Mouse (Mus musculus): ENCODE data around the gene Opcml. TPM values are rescaled to one million over a fixed set of nuclear protein-coding genes. Genes with fewer than 3 reads are reported as not detected.

Gene Opcml
- polyA plus RNA-seq, 1 experiment from 2014 or later, result not detected

- WGBS (ENCODE audit: missing documents), result 82% methylated on average over 3 of the region's 3 CpGs
- Histone ChIP-seq H3K4me3 (ENCODE audit: inconsistent target) (no peak overlapping the region), H3K27ac (no peak overlapping the region), H3K79me2 (ENCODE audit: inconsistent target) (no peaks in the 10 kb centered on the region), H3K36me3 (ENCODE audit: inconsistent target) (no peaks in the 10 kb centered on the region)
These were observed 954.2 kb downstream of the Opcml start for GRCm38 (mm10) chr9:28744771-28745170.

- Histone ChIP-seq H3K36me3 (ENCODE audit: inconsistent target) (no peaks in the 10 kb centered on the region), H3K79me2 (ENCODE audit: inconsistent target) (no peaks in the 10 kb centered on the region), H3K27ac (no peak overlapping the region), H3K4me3 (ENCODE audit: inconsistent target) (no peak overlapping the region)
- 91% methylated on average over 2 of the region's 2 CpGs for WGBS (ENCODE audit: missing documents)
These were observed 958.3 kb downstream of the Opcml start for GRCm38 (mm10) chr9:28748902-28749301.

GRCm38 (mm10) chr9:28752908-28753307, 962.3 kb downstream of the Opcml start:
- H3K36me3 ChIP-seq (ENCODE audit: inconsistent target), result no peaks in the 10 kb centered on the region
- H3K27ac ChIP-seq, result no peak overlapping the region
- WGBS (ENCODE audit: missing documents), result 57% methylated on average over 5 of the region's 5 CpGs
- H3K4me3 ChIP-seq (ENCODE audit: inconsistent target), result no peak overlapping the region
- H3K79me2 ChIP-seq (ENCODE audit: inconsistent target), result no peaks in the 10 kb centered on the region

- WGBS (ENCODE audit: missing documents), result 80% methylated on average over 4 of the region's 4 CpGs
- Histone ChIP-seq H3K79me2 (ENCODE audit: inconsistent target) (no peaks in the 10 kb centered on the region), H3K4me3 (ENCODE audit: inconsistent target) (no peak overlapping the region), H3K36me3 (ENCODE audit: inconsistent target) (no peaks in the 10 kb centered on the region), H3K27ac (no peak overlapping the region)
These were observed 966.4 kb downstream of the Opcml start for GRCm38 (mm10) chr9:28756841-28757451.

GRCm38 (mm10) chr9:28761460-28761859, 970.9 kb downstream of the Opcml start:
- H3K79me2 ChIP-seq (ENCODE audit: inconsistent target), result no peaks in the 10 kb centered on the region

GRCm38 (mm10) chr9:28764149-28764548, 973.6 kb downstream of the Opcml start:
- WGBS (ENCODE audit: missing documents), result 92% methylated on average over 1 of the region's 1 CpGs
- no peaks in the 10 kb centered on the region for H3K36me3 ChIP-seq (ENCODE audit: inconsistent target)
- no peak overlapping the region for H3K4me3 ChIP-seq (ENCODE audit: inconsistent target)
- H3K27ac ChIP-seq, result no peak overlapping the region
- H3K79me2 ChIP-seq (ENCODE audit: inconsistent target), result no peaks in the 10 kb centered on the region

More at GRCm38 (mm10) chr9:28761460-28761859, 970.9 kb downstream of the Opcml start:
- no peak overlapping the region for H3K27ac ChIP-seq
- H3K4me3 ChIP-seq (ENCODE audit: inconsistent target), result no peak overlapping the region
- no peaks in the 10 kb centered on the region for H3K36me3 ChIP-seq (ENCODE audit: inconsistent target)
- 89% methylated on average over 4 of the region's 4 CpGs for WGBS (ENCODE audit: missing documents)

- WGBS (ENCODE audit: missing documents), result 77% methylated on average over 10 of the region's 10 CpGs
- H3K4me3 ChIP-seq (ENCODE audit: inconsistent target), result no peak overlapping the region
- H3K79me2 ChIP-seq (ENCODE audit: inconsistent target), result no peaks in the 10 kb centered on the region
- no peak overlapping the region for H3K27ac ChIP-seq
- H3K36me3 ChIP-seq (ENCODE audit: inconsistent target), result no peaks in the 10 kb centered on the region
These were observed 986.2 kb downstream of the Opcml start for GRCm38 (mm10) chr9:28776517-28777503.

GRCm38 (mm10) chr9:28783834-28784233, 993.3 kb downstream of the Opcml start:
- Histone ChIP-seq H3K4me3 (ENCODE audit: inconsistent target) (no peak overlapping the region), H3K79me2 (ENCODE audit: inconsistent target) (no peaks in the 10 kb centered on the region), H3K27ac (no peak overlapping the region), H3K36me3 (ENCODE audit: inconsistent target) (no peaks in the 10 kb centered on the region)
- 37% methylated on average over 4 of the region's 4 CpGs for WGBS (ENCODE audit: missing documents)

GRCm38 (mm10) chr9:28789439-28789838, 998.9 kb downstream of the Opcml start:
- WGBS (ENCODE audit: missing documents), result 87% methylated on average over 1 of the region's 1 CpGs
- H3K36me3 ChIP-seq (ENCODE audit: inconsistent target), result no peaks in the 10 kb centered on the region
- no peaks in the 10 kb centered on the region for H3K79me2 ChIP-seq (ENCODE audit: inconsistent target)

GRCm38 (mm10) chr9:28800100-28800499, 1009.5 kb downstream of the Opcml start:
- H3K4me3 ChIP-seq (ENCODE audit: inconsistent target), result no peak overlapping the region
- H3K27ac ChIP-seq, result no peak overlapping the region
- H3K79me2 ChIP-seq (ENCODE audit: inconsistent target), result no peaks in the 10 kb centered on the region
- no peaks in the 10 kb centered on the region for H3K36me3 ChIP-seq (ENCODE audit: inconsistent target)
- WGBS (ENCODE audit: missing documents), result 38% methylated on average over 2 of the region's 2 CpGs

More at GRCm38 (mm10) chr9:28789439-28789838, 998.9 kb downstream of the Opcml start:
- Histone ChIP-seq H3K4me3 (ENCODE audit: inconsistent target) (no peak overlapping the region), H3K27ac (no peak overlapping the region)

GRCm38 (mm10) chr9:28806666-28807065, 1016.1 kb downstream of the Opcml start:
- Histone ChIP-seq H3K4me3 (ENCODE audit: inconsistent target) (no peak overlapping the region), H3K36me3 (ENCODE audit: inconsistent target) (no peaks in the 10 kb centered on the region), H3K79me2 (ENCODE audit: inconsistent target) (no peaks in the 10 kb centered on the region), H3K27ac (no peak overlapping the region)

GRCm38 (mm10) chr9:28822060-28822459, 1031.5 kb downstream of the Opcml start:
- Histone ChIP-seq H3K4me3 (ENCODE audit: inconsistent target) (no peak overlapping the region), H3K27ac (no peak overlapping the region), H3K36me3 (ENCODE audit: inconsistent target) (no peaks in the 10 kb centered on the region), H3K79me2 (ENCODE audit: inconsistent target) (no peaks in the 10 kb centered on the region)
- WGBS (ENCODE audit: missing documents), result 93% methylated on average over 3 of the region's 3 CpGs

GRCm38 (mm10) chr9:28822466-28822865, 1031.9 kb downstream of the Opcml start:
- Histone ChIP-seq H3K36me3 (ENCODE audit: inconsistent target) (no peaks in the 10 kb centered on the region), H3K27ac (no peak overlapping the region), H3K4me3 (ENCODE audit: inconsistent target) (no peak overlapping the region), H3K79me2 (ENCODE audit: inconsistent target) (no peaks in the 10 kb centered on the region)
- WGBS (ENCODE audit: missing documents), result 83% methylated on average over 5 of the region's 5 CpGs

- Histone ChIP-seq H3K27ac (no peak overlapping the region), H3K4me3 (ENCODE audit: inconsistent target) (no peak overlapping the region)
- 87% methylated on average over 2 of the region's 2 CpGs for WGBS (ENCODE audit: missing documents)
These were observed 1035.2 kb downstream of the Opcml start for GRCm38 (mm10) chr9:28825821-28826220.

GRCm38 (mm10) chr9:28845961-28846570, 1055.5 kb downstream of the Opcml start:
- Histone ChIP-seq H3K27ac (no peak overlapping the region), H3K4me3 (ENCODE audit: inconsistent target) (no peak overlapping the region), H3K36me3 (ENCODE audit: inconsistent target) (no peaks in the 10 kb centered on the region), H3K79me2 (ENCODE audit: inconsistent target) (no peaks in the 10 kb centered on the region)
- WGBS (ENCODE audit: missing documents), result 56% methylated on average over 2 of the region's 2 CpGs

More at GRCm38 (mm10) chr9:28825821-28826220, 1035.2 kb downstream of the Opcml start:
- Histone ChIP-seq H3K79me2 (ENCODE audit: inconsistent target) (no peaks in the 10 kb centered on the region), H3K36me3 (ENCODE audit: inconsistent target) (no peaks in the 10 kb centered on the region)

All from macrophage (primary cell).